Mouse (Mus musculus) heart, embryonic 12.5 days (tissue): ENCODE measurements around the gene Rap1gap2. TPM values are rescaled to one million over a fixed set of nuclear protein-coding genes. Genes with fewer than 3 reads are reported as not detected.

Experiments used
- ATAC-seq: fragments of 200-750 bp; cut with Nextera tagmentation; 2 replicates; pipeline ENCODE4 v1.8.0; 2017; ENCODE audit warnings: moderate TSS enrichment, moderate library complexity; ENCODE audit not compliant: insufficient number of reproducible peaks, low FRiP score
- H3K27ac ChIP-seq: fragments of 300-500 bp; sonication (generic); 2 replicates; pipeline ENCODE4 v1.5.1; 2016; ENCODE audit warnings: mild to moderate bottlenecking, moderate library complexity; ENCODE audit not compliant: poor library complexity, severe bottlenecking
- H3K27me3 ChIP-seq: fragments of 300-500 bp; sonication (generic); replicated peaks from 2 replicates; pipeline ENCODE4 v1.6.1; 2016; ENCODE audit warnings: mild to moderate bottlenecking, moderate library complexity
- H3K36me3 ChIP-seq: fragments of 300-500 bp; sonication (generic); 2 replicates; pipeline ENCODE4 v1.6.1; 2016; ENCODE audit warnings: mild to moderate bottlenecking, moderate library complexity
- H3K4me1 ChIP-seq: fragments of 300-500 bp; sonication (generic); replicated peaks from 2 replicates; pipeline ENCODE4 v1.6.1; 2016; ENCODE audit warnings: mild to moderate bottlenecking
- H3K4me2 ChIP-seq: fragments of 300-500 bp; sonication (generic); 2 replicates; pipeline ENCODE4 v1.6.1; 2016; ENCODE audit warnings: mild to moderate bottlenecking, moderate library complexity
- H3K4me3 ChIP-seq: fragments of 300-500 bp; sonication (generic); 2 replicates; pipeline ENCODE4 v1.5.1; 2016; ENCODE audit warnings: mild to moderate bottlenecking
- H3K9ac ChIP-seq: fragments of 300-500 bp; sonication (generic); 2 replicates; pipeline ENCODE4 v1.6.1; 2016; ENCODE audit warnings: mild to moderate bottlenecking, moderate library complexity
- H3K9me3 ChIP-seq: fragments of 300-500 bp; sonication (generic); replicated peaks from 2 replicates; pipeline ENCODE4 v1.6.1; 2016; ENCODE audit warnings: mild to moderate bottlenecking, moderate library complexity
- WGBS: fragments of 180-500 bp; shearing (Covaris S2); methylation state at CpG from one replicate; pipeline ENCODE4 v1.1.7; 2016; 5-methylcytosine and 5-hydroxymethylcytosine counted together
- polyA plus RNA-seq: library from polyadenylated mRNA; unstranded; fragments of >200 nt; fragmentation: Nextera tagmentation; extraction: Ambion mirVana; gene quantifications from 2 replicates; pipeline ENCODE4 v1.2.1, GENCODE M21; 2016

Gene Rap1gap2
- polyA plus RNA-seq, 1 experiment from 2014 or later: 9.3 TPM

DNA sequence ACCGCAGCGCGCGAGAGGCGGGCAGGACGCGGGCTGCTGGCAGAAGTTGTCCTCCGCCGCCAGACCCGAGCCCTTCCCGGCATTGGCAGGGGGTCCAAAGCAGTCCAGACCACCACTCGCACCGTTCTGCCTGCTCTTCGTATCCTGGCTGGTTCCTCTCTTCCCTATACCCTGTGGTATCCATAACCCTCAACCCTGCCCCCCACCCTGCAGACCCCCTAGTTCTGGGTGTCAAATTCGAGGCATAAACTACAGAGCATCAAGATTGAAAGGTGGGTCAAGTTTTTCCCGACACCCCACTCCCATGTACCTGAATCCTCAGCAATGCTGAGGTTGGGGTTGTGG, 9.2 kb upstream of the Rap1gap2 start:
- WGBS: 2% methylated on average over 16 of the region's 16 CpGs
- no peak for ATAC-seq
- peak overlapping the region; percentile 70 for H3K4me2 ChIP-seq

DNA sequence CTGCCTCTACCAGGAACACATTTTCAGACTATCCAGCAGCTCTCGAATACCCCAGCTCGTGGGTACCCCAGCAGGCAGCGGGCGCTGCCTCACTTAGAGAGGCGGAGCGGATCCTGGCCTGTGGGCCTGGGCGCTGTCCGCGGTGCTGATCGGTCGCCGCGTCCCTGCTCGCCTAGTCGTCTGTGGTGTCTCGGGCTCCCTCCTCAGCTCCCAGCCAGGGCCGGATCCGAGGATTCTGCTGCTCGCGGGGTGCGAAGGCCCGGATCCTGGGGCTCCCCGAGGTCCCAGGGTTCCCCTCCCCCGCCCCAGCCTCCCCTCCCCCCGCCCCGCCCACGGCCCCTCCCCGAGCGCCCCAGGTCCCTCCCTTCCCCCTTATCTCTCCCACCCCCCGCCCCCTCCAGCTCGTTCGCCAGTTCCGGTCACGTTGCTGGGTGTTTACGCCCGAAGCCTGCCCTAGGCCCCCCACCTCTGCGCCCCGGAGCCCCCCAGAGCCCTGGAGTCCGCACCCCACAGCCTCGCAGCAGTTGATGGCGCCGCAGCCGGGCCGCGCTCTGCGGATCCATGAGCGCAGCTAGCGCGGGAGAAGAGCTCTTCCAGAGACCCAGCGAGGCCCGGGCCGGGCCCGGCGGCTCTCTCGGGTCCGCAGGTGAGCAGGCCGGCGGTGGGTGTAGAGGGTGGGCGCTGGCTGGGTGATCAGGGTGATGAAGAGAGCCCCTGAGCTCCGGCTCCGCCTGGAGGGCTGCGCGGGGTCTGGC, 8.7 kb upstream of the Rap1gap2 start, which contains the start of gene Ccdc92b:
Gene Ccdc92b (plus strand): TSS at position 405 of the 755 bp plus-strand sequence.
- H3K4me1 ChIP-seq: peaks cover 15% of the 10 kb centered on the region
- peak within 1 kb of the TSS; percentile 50; the same call in 1 of the 2 replicates for H3K9ac ChIP-seq
- H3K4me2 ChIP-seq: peak within 1 kb of the TSS; percentile 70
- H3K4me3 ChIP-seq: peak within 1 kb of the TSS; percentile 47
- 0 out of 2 replicates have a peak within 1 kb of the TSS, but pooled peaks have one; percentile 8 for H3K27ac ChIP-seq
- ATAC-seq: peak; percentile 85
- H3K36me3 ChIP-seq: no peaks in the 10 kb centered on the region
- WGBS: under 1% methylated on average over 51 of the region's 63 CpGs
- H3K9me3 ChIP-seq: no peaks in the 10 kb centered on the region
- peaks cover 66% of the 10 kb centered on the region for H3K27me3 ChIP-seq

More for the DNA sequence above, 9.2 kb upstream of the Rap1gap2 start:
- Histone ChIP-seq H3K27ac (no peak overlapping the region), H3K9ac (peak overlapping the region; percentile 26; the same call in 1 of the 2 replicates), H3K4me3 (peak overlapping the region; percentile 47), H3K36me3 (no peaks in the 10 kb centered on the region), H3K27me3 (peaks cover 66% of the 10 kb centered on the region), H3K4me1 (peaks cover 15% of the 10 kb centered on the region), H3K9me3 (no peaks in the 10 kb centered on the region)

DNA sequence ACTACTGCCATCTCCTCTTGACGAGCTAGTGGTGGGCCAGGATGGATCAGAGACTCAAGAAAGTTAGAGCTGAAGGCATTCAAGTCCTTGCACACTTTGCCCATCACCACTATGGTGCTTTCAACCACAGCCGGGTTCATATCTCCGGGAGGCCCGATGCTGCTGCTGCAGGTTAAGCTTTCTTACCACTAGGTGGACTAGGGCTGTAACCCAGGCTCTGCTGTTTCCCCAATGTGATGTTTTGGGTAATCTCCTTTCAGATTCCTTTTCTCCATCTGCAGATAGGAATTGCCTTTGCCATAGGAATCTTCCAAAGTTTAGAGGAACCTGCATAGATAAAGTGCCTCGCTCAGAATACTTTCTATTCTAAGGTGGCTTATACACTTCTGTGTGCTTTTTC, 4.9 kb upstream of the Rap1gap2 start:
- Histone ChIP-seq H3K36me3 (no peaks in the 10 kb centered on the region), H3K4me3 (no peak overlapping the region), H3K4me1 (peaks cover 19% of the 10 kb centered on the region), H3K9ac (no peak overlapping the region), H3K4me2 (no peak overlapping the region), H3K27me3 (peaks cover 78% of the 10 kb centered on the region), H3K27ac (no peak overlapping the region), H3K9me3 (no peaks in the 10 kb centered on the region)
- WGBS: 43% methylated on average over 5 of the region's 5 CpGs
- ATAC-seq: no peak

DNA sequence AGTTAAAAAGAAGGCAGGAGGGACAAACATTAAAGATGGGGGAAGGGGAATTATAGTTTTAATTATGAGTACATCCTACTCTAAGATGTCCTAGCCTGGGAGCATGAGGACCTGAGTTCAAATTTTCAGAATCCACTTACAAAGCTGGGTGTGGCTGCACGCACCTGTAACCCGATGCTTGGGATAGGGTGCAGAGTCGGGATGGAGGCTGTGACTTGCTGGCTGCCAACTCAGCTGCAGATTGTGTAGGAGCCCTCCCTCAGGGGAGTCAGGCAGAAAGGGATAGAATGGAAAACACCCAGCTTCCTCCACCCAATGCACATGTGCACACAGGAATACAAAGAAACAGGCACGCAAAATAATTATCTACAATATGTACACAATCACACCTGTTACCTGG, 2.7 kb upstream of the Rap1gap2 start:
- Histone ChIP-seq H3K9ac (no peak overlapping the region), H3K36me3 (no peaks in the 10 kb centered on the region), H3K4me1 (peaks cover 15% of the 10 kb centered on the region), H3K4me2 (no peak overlapping the region), H3K4me3 (no peak overlapping the region), H3K9me3 (no peaks in the 10 kb centered on the region), H3K27me3 (peaks cover 79% of the 10 kb centered on the region), H3K27ac (no peak overlapping the region)
- WGBS: 62% methylated on average over 4 of the region's 4 CpGs
- no peak for ATAC-seq

DNA sequence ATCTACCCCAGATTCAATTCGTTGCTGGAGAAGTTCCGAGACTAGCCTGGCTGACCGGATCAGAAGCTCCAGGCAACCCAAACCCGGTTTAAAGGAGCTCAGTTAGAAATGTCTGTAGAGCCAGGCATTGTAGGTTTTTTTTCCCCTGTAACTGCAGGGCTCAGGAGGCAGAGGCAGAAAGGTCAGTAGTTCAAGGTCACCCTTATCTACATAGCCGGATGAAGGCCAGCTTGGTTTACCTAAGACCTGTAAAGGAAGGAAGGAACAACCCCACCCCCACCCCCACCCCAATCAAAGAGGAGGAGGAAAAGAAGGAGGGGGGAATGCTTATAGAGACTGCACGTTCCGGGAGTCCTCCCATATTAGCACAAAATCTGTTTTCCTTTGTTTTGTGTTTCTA, 722 bp upstream of the Rap1gap2 start:
- H3K27ac ChIP-seq: no peak overlapping the region
- H3K9ac ChIP-seq: no peak overlapping the region
- peaks cover 15% of the 10 kb centered on the region for H3K4me1 ChIP-seq
- peak overlapping the region; percentile 88 for H3K4me2 ChIP-seq
- no peaks in the 10 kb centered on the region for H3K36me3 ChIP-seq
- WGBS: 15% methylated on average over 7 of the region's 7 CpGs
- ATAC-seq: no peak
- no peaks in the 10 kb centered on the region for H3K9me3 ChIP-seq
- H3K4me3 ChIP-seq: no peak overlapping the region
- H3K27me3 ChIP-seq: peaks cover 67% of the 10 kb centered on the region

DNA sequence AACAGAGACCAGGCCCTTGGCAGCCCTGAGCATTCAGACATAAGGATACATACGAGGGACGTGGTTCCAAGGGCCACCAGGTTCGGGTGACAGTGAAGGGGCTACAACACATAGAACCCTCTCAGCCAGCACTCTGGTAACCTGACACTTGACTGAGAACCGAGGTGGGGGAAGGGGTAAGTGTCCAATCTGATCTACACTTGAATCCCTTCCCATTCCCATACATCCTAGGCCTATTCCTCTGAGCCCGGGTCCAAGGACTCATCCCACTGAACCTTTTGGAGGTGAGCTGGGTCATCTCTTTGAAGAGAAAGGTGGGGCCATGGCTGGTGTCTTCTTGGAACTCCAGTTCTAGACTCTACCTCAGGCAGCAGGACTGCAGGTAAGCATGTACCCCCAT, 647 bp downstream of the Rap1gap2 start:
- WGBS: 25% methylated on average over 5 of the region's 5 CpGs
- H3K4me2 ChIP-seq: peak overlapping the region; percentile 88; the same call in 1 of the 2 replicates
- no peaks in the 10 kb centered on the region for H3K36me3 ChIP-seq
- no peak overlapping the region for H3K27ac ChIP-seq
- H3K4me3 ChIP-seq: no peak overlapping the region; the same call in 1 of the 2 replicates
- ATAC-seq: no peak
- H3K9ac ChIP-seq: no peak overlapping the region
- peaks cover 55% of the 10 kb centered on the region for H3K27me3 ChIP-seq
- peaks cover 15% of the 10 kb centered on the region for H3K4me1 ChIP-seq
- no peaks in the 10 kb centered on the region for H3K9me3 ChIP-seq

DNA sequence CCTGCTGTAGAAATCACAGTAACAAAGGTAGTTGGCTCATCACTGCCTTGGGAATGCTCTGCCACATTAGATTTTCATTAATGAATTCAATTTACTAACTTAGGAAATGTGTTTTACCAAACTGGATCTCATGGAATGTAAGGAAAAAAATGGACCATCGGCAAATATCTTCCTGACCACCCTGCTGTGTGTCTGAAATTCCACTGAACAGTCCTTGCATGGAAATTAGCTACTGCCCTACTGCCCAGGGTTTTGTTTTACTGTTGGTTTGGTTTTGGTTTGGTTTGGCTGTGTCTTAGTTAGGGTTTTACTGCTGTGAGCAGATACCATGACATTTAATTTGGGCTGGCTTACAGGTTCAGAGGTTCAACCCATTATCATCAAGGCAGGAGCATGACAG, 8.4 kb downstream of the Rap1gap2 start:
- 0 out of 2 replicates have a peak, but pooled peaks cover 9% of the 10 kb centered on the region for H3K9me3 ChIP-seq
- no peaks in the 10 kb centered on the region for H3K4me1 ChIP-seq
- H3K4me2 ChIP-seq: no peak overlapping the region
- 76% methylated on average over 1 of the region's 1 CpGs for WGBS
- H3K4me3 ChIP-seq: no peak overlapping the region
- no peaks in the 10 kb centered on the region for H3K36me3 ChIP-seq
- no peaks in the 10 kb centered on the region; the same call in 1 of the 2 replicates for H3K27me3 ChIP-seq
- no peak overlapping the region for H3K27ac ChIP-seq
- H3K9ac ChIP-seq: no peak overlapping the region
- no peak for ATAC-seq

DNA sequence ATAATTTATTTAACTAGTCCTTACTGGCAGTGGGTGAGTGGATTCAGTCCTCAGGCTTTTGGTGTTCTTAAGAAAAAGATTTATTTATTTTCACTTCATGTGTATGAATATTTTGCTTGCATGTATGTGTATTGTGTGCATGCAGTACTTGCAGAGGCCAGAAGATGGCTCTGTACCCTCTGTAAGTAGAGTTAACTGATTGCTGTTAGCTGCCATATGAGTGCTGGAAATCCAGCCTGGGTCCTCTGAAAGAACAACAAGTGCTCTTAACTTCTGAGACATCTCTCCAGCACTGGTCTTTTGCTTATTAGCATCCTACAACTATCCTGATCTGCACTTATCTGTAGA, 12.8 kb downstream of the Rap1gap2 start:
- Histone ChIP-seq H3K4me3 (no peak overlapping the region), H3K27me3 (0 out of 2 replicates have a peak, but pooled peaks cover under 1% of the 10 kb centered on the region), H3K27ac (no peak overlapping the region), H3K36me3 (no peaks in the 10 kb centered on the region), H3K4me2 (no peak overlapping the region), H3K4me1 (no peaks in the 10 kb centered on the region), H3K9me3 (0 out of 2 replicates have a peak, but pooled peaks cover 9% of the 10 kb centered on the region), H3K9ac (no peak overlapping the region)
- ATAC-seq: no peak

DNA sequence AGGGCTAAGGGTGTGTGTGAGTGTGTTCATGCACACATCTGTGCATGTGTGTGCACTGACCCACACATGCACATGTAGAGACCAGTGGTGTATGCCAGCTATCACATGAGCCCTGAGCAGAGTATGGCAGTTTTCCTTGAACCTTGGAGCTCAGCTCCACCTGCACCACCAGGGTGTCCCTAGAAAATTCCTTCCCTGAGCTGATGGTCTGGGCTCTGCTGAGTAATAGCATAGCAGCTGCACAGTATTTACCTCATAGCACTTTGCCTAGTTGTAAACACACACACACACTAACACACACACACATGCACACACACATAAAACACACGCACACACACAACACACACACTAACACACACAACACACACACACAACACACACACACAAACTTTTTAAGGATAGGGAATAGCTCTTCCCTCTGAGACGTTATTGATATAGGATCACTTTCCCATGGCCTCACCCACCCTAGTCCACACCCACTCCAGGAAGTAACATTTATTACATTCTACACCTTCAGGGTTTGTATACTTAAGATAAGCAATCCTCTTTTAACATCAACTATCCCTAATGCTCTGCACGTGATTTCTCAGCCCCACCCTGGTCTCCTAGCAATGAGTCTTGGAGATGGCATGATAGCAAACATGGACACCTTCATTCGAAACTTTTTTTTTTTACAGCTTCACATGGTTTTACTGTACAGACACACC, 13.3 kb downstream of the Rap1gap2 start:
- H3K9me3 ChIP-seq: 0 out of 2 replicates have a peak, but pooled peaks cover 9% of the 10 kb centered on the region
- ATAC-seq: 0 out of 2 replicates have a peak, but pooled peaks have one; percentile 15
- no peak overlapping the region for H3K27ac ChIP-seq
- no peaks in the 10 kb centered on the region for H3K36me3 ChIP-seq
- no peaks in the 10 kb centered on the region for H3K4me1 ChIP-seq
- H3K4me2 ChIP-seq: no peak overlapping the region
- no peak overlapping the region for H3K9ac ChIP-seq
- H3K27me3 ChIP-seq: peaks cover 6% of the 10 kb centered on the region; the same call in 1 of the 2 replicates
- WGBS: 64% methylated on average over 4 of the region's 4 CpGs
- no peak overlapping the region for H3K4me3 ChIP-seq

DNA sequence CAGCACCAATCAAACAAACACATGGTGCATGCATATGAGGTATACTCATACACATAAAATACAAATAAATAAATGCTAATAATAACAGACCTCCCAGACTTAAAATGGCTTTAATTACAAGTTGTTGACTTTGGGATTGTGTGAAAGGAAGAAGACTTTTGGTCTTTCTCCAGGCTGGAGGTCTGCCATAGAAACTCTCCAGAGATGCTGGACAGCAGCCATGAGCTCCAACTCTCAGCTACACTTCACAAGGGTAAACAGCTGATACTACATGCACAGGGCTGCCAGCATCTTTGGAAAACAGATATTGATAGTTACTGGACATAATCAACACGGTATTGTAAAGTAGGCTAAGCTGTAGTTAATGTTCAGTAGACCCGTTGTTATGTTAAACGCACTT, 18.5 kb downstream of the Rap1gap2 start:
- Histone ChIP-seq H3K4me1 (peaks cover 9% of the 10 kb centered on the region), H3K27ac (no peak overlapping the region), H3K4me3 (no peak overlapping the region), H3K27me3 (peaks cover 58% of the 10 kb centered on the region), H3K9ac (no peak overlapping the region), H3K9me3 (no peaks in the 10 kb centered on the region), H3K4me2 (no peak overlapping the region), H3K36me3 (no peaks in the 10 kb centered on the region)
- 73% methylated on average over 3 of the region's 3 CpGs for WGBS
- ATAC-seq: no peak

DNA sequence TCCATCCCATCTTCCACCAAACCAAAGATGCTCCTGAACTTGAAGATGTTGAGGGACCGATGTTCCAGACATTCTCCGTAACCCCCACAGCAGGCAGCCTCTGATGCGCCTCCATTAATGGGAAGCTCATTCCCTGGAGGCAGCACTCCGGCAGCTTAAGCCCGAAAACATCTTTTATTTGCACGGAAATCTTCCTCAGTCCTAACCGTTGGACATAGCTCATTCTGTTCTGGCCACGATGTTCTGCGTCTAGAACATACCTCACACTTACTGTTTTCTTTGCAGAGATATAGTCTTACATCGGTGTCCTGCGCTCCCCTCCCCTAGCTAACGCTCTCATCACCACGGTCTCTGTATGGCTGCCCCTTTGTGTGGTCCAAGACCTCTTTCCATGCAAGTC, 20.0 kb downstream of the Rap1gap2 start:
- Histone ChIP-seq H3K27ac (no peak overlapping the region), H3K4me1 (peaks cover 9% of the 10 kb centered on the region), H3K36me3 (no peaks in the 10 kb centered on the region), H3K27me3 (peaks cover 71% of the 10 kb centered on the region), H3K9ac (no peak overlapping the region), H3K9me3 (no peaks in the 10 kb centered on the region), H3K4me2 (no peak overlapping the region), H3K4me3 (no peak overlapping the region)
- ATAC-seq: no peak
- WGBS: 36% methylated on average over 13 of the region's 13 CpGs
